Mouse (Mus musculus) left cerebral cortex, postnatal 4 days (tissue): ENCODE measurements around the gene Dok4. TPM values are rescaled to one million over a fixed set of nuclear protein-coding genes. Genes with fewer than 3 reads are reported as not detected.
A peak's percentile ranks its signal among the peaks of the same experiment; 100 is the strongest.

ENCODE experiments used
- DNase-seq: peaks from one replicate; pipeline ENCODE4 v3.0.0-alpha.2; 2022
- intact Hi-C: fragments of 180-260 bp; cut with DNase I; formaldehyde crosslinking; loops from one replicate; pipeline ENCODE4 v1.15.1; 2025
- total RNA-seq, 2 experiments: library from RNA; stranded (reverse); gene quantifications; 2 replicates each; pipeline ENCODE4 v1.2.3; 2021

Dok4 gene
- total RNA-seq, 2 experiments from 2014 or later: 181 to 191 TPM

GRCm38 (mm10) chr8:94888383-94889036 is 12.4 kb upstream of the Dok4 start:
- no peak for DNase-seq
- intact Hi-C loops: no loop called here

- no peak for DNase-seq
- intact Hi-C loops: no loop called here
Measured at GRCm38 (mm10) chr8:94880742-94881141, 4.6 kb upstream of the Dok4 start.

- intact Hi-C loops: no loop called here
Measured at GRCm38 (mm10) chr8:94876820-94877219, 690 bp upstream of the Dok4 start.

GRCm38 (mm10) chr8:94875871-94876150 is 319 bp downstream of the Dok4 start:
- no peak for DNase-seq
- intact Hi-C loops: no loop called here

More at GRCm38 (mm10) chr8:94876820-94877219, 690 bp upstream of the Dok4 start:
- DNase-seq: no peak

GRCm38 (mm10) chr8:94875096-94875870 is 847 bp downstream of the Dok4 start:
- no peak for DNase-seq
- intact Hi-C loops: no loop called here

- intact Hi-C loops: loop anchor here (5.0 kb wide), 1 partner anchor 38 kb away; no protein-coding TSS in a partner anchor
- DNase-seq: peak; percentile 67
Measured at GRCm38 (mm10) chr8:94874358-94874757, 1.8 kb downstream of the Dok4 start.

- intact Hi-C loops: loop anchor here (5.0 kb wide), 1 partner anchor 40 kb away; no protein-coding TSS in a partner anchor
- DNase-seq: no peak
Measured at GRCm38 (mm10) chr8:94872576-94872975, 3.6 kb downstream of the Dok4 start.

- DNase-seq: peak; percentile 54
- intact Hi-C loops: loop anchor here (5.0 kb wide), 1 partner anchor 40 kb away; no protein-coding TSS in a partner anchor
Measured at GRCm38 (mm10) chr8:94872156-94872555, 4.0 kb downstream of the Dok4 start.

- intact Hi-C loops: loop anchor here (5.0 kb wide), 1 partner anchor 41 kb away; no protein-coding TSS in a partner anchor
- DNase-seq: peak; percentile 81
Measured at GRCm38 (mm10) chr8:94871108-94871894, 4.8 kb downstream of the Dok4 start.

- intact Hi-C loops: loop anchor here (5.0 kb wide), 1 partner anchor 42 kb away; no protein-coding TSS in a partner anchor
- DNase-seq: peak; percentile 90
Measured at GRCm38 (mm10) chr8:94870474-94871107, 5.5 kb downstream of the Dok4 start.

- intact Hi-C loops: loop anchor here (5.0 kb wide), 1 partner anchor 42 kb away; no protein-coding TSS in a partner anchor
- DNase-seq: no peak
Measured at GRCm38 (mm10) chr8:94870003-94870402, 6.1 kb downstream of the Dok4 start.

GRCm38 (mm10) chr8:94869146-94869545 is 7.0 kb downstream of the Dok4 start:
- no peak for DNase-seq
- intact Hi-C loops: no loop called here

- intact Hi-C loops: no loop called here
- no peak for DNase-seq
Measured at GRCm38 (mm10) chr8:94866921-94867320, 9.2 kb downstream of the Dok4 start.

GRCm38 (mm10) chr8:94865292-94865691 is 10.8 kb downstream of the Dok4 start:
- intact Hi-C loops: no loop called here
- DNase-seq: no peak

GRCm38 (mm10) chr8:94863897-94864673 is 12.0 kb downstream of the Dok4 start:
- intact Hi-C loops: no loop called here
- DNase-seq: no peak

GRCm38 (mm10) chr8:94862487-94863220 is 13.5 kb downstream of the Dok4 start:
- intact Hi-C loops: no loop called here
- no peak for DNase-seq

- DNase-seq: peak; percentile 64
- intact Hi-C loops: no loop called here
Measured at GRCm38 (mm10) chr8:94861352-94861910, 14.7 kb downstream of the Dok4 start.

- intact Hi-C loops: no loop called here
- DNase-seq: peak; percentile 92
Measured at GRCm38 (mm10) chr8:94857346-94858173, 18.6 kb downstream of the Dok4 start, which contains the start of gene Polr2c. TSS of gene Polr2c (plus strand) at chr8:94857450.
